Mouse (Mus musculus) adipose tissue, adult 10 weeks (tissue): Measurements from ENCODE around the gene Aplp2. TPM values are rescaled to one million over a fixed set of nuclear protein-coding genes. Genes with fewer than 3 reads are reported as not detected.

Experiments
- polyA plus RNA-seq: library from polyadenylated mRNA; stranded (reverse); fragments of 350-450 nt; fragmentation: Illumina TruSeq; extraction: RNeasy Lipid Tissue Mini Kit (QIAGEN cat#74804); gene quantifications from one replicate; pipeline ENCODE4 v1.2.3, GENCODE M21; 2014; ENCODE audit warnings: low read depth, low replicate concordance

Gene Aplp2
- 443 TPM for polyA plus RNA-seq

DNA sequence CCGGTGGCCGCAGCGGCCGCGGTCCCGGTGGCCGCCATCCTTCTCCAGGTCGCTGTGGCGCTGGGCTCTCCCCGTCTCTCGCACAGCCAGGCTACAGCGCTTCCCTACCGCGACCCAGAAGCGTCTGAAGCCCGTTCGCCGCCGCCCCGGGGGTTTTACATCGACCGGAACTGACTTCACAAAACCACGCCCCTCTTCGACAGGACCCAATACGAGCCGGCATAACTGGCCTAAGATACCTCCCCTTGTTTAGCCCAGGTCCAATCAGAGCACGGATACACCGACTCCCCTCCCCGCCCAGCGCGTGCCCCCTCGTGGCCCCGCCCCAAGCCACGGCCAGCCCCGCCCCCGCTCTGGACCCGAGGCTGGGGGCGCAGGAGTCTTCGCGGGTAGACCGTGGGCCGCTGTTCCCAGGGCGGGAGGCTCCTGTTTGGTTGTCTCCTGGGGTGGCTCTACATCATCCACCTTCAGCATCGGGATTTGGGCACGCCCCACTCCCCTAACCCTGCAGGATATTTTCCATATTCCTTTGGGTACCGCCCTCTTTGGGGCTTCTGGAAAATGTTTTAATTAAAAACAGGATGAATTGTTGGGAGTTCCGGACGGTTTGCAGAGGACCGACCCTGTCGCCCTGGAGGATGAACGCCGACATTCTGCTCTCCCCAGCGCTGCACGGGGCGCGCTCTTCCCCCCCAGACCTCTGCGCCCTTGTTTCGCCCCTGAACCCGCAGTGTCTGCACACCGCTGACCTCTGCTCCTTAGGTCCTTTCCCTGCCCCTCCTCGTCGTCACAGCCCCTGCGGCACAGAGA lies at the start of gene Aplp2:
Gene Aplp2 (minus strand): TSS at position 126 of the 810 bp plus-strand sequence.

DNA sequence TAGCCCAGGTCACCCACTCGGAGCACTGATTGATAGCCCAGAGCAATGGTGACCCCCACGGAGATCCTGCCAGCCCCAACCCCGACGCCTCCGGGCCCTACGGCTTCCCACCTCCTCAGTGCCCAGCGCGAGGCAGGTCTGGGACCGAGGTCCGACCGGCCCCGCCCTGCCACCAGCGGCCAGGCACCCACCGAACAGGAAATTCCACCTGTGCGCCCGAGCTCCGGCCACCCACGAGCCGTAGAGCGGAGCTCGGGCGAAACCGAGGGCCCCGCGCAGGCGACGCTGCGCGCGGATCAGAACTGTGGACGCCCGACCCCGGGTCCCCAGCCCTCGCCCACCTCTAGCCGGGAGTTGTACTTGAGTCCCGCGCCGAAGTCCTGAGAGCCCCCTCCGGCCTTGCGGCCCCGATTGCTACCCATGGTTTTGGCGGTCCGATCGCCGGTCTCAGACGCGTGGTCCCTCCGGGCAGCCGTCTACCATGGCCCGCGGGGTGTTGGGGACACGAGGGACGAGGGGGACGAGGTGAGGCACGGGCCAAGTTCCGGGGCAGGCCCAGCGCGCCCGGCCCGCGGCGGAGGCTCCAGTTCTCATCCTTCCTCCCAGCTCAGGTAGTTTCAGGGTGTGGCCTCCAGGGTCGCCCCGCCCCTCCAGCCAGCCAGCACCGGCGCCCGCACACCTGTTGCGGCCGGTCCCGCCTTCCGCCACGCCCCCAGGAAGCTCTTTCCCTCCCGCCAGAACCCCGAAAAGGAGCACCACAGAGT lies 80.2 kb downstream of the Aplp2 start, which contains the start of gene St14:
Gene St14 (minus strand): TSS at position 649 of the 764 bp plus-strand sequence.

Other genes with a start within 250 kb of the Aplp2 start
- gene Zbtb44, start 181.2 kb downstream of the Aplp2 start, polyA plus RNA-seq, result 9.7 TPM
- gene St14, start 80.0 kb downstream of the Aplp2 start, polyA plus RNA-seq, result 69.7 TPM
- gene Prdm10, start 68.7 kb upstream of the Aplp2 start, polyA plus RNA-seq, result 4.4 TPM
- 16.4 TPM for gene Nfrkb, start 174.4 kb upstream of the Aplp2 start, polyA plus RNA-seq